Mouse (Mus musculus): ENCODE measurements around the gene Gm32802. TPM values are rescaled to one million over a fixed set of nuclear protein-coding genes. Genes with fewer than 3 reads are reported as not detected.
"Not testable (repeated sequence)": the region's sequence is repeated elsewhere in the genome, so short reads cannot be mapped to it uniquely, and the experiment has no call there.

The Gm32802 gene
- total RNA-seq (2021) = under 1 TPM; 0.54 to 0.59 TPM
- long read RNA-seq, experiment 1 = 0 reads
- long read RNA-seq, experiment 2 = 0 reads

GRCm38 (mm10) chr10:118258388-118258787 is at the start of gene Gm32802:
TSS of gene Gm32802 (plus strand) at chr10:118258688.
- DNase-seq; intact Hi-C loops (cut with DNase I); H3K27ac ChIP-seq; H3K4me3 ChIP-seq: not testable (repeated sequence)

- H3K4me3 ChIP-seq; intact Hi-C loops (cut with DNase I); H3K27ac ChIP-seq; DNase-seq: not testable (repeated sequence)
These were observed 42.6 kb upstream of the Gm32802 start for GRCm38 (mm10) chr10:118215719-118216393.

GRCm38 (mm10) chr10:118227629-118228028 is 30.9 kb upstream of the Gm32802 start:
- intact Hi-C loops (cut with DNase I); H3K27ac ChIP-seq; DNase-seq; H3K4me3 ChIP-seq: not testable (repeated sequence)

GRCm38 (mm10) chr10:118232607-118233006 is 25.9 kb upstream of the Gm32802 start:
- intact Hi-C loops (cut with DNase I); DNase-seq; H3K4me3 ChIP-seq; H3K27ac ChIP-seq: not testable (repeated sequence)

- DNase-seq; H3K27ac ChIP-seq; H3K4me3 ChIP-seq; intact Hi-C loops (cut with DNase I): not testable (repeated sequence)
These were observed 17.8 kb upstream of the Gm32802 start, which contains the start of gene Gm32717 for GRCm38 (mm10) chr10:118240680-118241079. TSS of gene Gm32717 (minus strand) at chr10:118240780.

GRCm38 (mm10) chr10:118249006-118249595 is 9.4 kb upstream of the Gm32802 start:
- DNase-seq; H3K27ac ChIP-seq; H3K4me3 ChIP-seq; intact Hi-C loops (cut with DNase I): not testable (repeated sequence)

- peak; percentile 13 for DNase-seq
- H3K27ac ChIP-seq = no peak overlapping the region
- H3K4me3 ChIP-seq = no peak overlapping the region
- no peak for TF ChIP-seq CTCF (IDR thresholded peaks at IDR 0.05)
- intact Hi-C loops (cut with DNase I) = no loop called here
These were observed 7.6 kb upstream of the Gm32802 start for GRCm38 (mm10) chr10:118250852-118251295.

GRCm38 (mm10) chr10:118268812-118269211 is 10.3 kb downstream of the Gm32802 start:
- intact Hi-C loops (cut with DNase I); H3K27ac ChIP-seq; H3K4me3 ChIP-seq; DNase-seq: not testable (repeated sequence)

- DNase-seq; H3K27ac ChIP-seq; H3K4me3 ChIP-seq; intact Hi-C loops (cut with DNase I): not testable (repeated sequence)
These were observed 12.9 kb downstream of the Gm32802 start for GRCm38 (mm10) chr10:118271416-118271815.

GRCm38 (mm10) chr10:118278069-118278468 is 19.6 kb downstream of the Gm32802 start:
- H3K27ac ChIP-seq; DNase-seq; H3K4me3 ChIP-seq; intact Hi-C loops (cut with DNase I): not testable (repeated sequence)

GRCm38 (mm10) chr10:118282565-118282964 is 24.1 kb downstream of the Gm32802 start:
- H3K27ac ChIP-seq; intact Hi-C loops (cut with DNase I); DNase-seq; H3K4me3 ChIP-seq: not testable (repeated sequence)

- DNase-seq; H3K4me3 ChIP-seq; H3K27ac ChIP-seq; intact Hi-C loops (cut with DNase I): not testable (repeated sequence)
These were observed 24.5 kb downstream of the Gm32802 start for GRCm38 (mm10) chr10:118283016-118283415.

GRCm38 (mm10) chr10:118294938-118295337 is 36.5 kb downstream of the Gm32802 start, which contains the start of gene Iltifb:
TSS of gene Iltifb (minus strand) at chr10:118295038.
- DNase-seq = no peak
- intact Hi-C loops (cut with DNase I) = no loop called here
- no peak for TF ChIP-seq CTCF (IDR thresholded peaks at IDR 0.05)
- no peak within 1 kb of the TSS for H3K4me3 ChIP-seq
- H3K27ac ChIP-seq = no peak within 1 kb of the TSS

GRCm38 (mm10) chr10:118302133-118302532 is 43.6 kb downstream of the Gm32802 start:
- H3K4me3 ChIP-seq; intact Hi-C loops (cut with DNase I); H3K27ac ChIP-seq; DNase-seq: not testable (repeated sequence)

Other genes starting within 250 kb of the Gm32802 start
- 1 to 10 TPM; 1.7 to 2.6 TPM for gene Mdm1, start 116.9 kb upstream of the Gm32802 start, total RNA-seq (2021)
- not detected for gene Il22, start 53.7 kb upstream of the Gm32802 start, total RNA-seq (2021)
- gene Gm32717, start 17.9 kb upstream of the Gm32802 start, total RNA-seq (2021) = under 1 TPM; 0.54 to 0.59 TPM
- gene Iltifb, start 36.4 kb downstream of the Gm32802 start, total RNA-seq (2021) = not detected
- gene Gm9040, start 68.3 kb downstream of the Gm32802 start, total RNA-seq (2021) = not detected
- not detected for gene Gm9044, start 73.7 kb downstream of the Gm32802 start, total RNA-seq (2021)
- gene Gm9045, start 79.1 kb downstream of the Gm32802 start, total RNA-seq (2021) = not detected
- gene Gm9046, start 84.6 kb downstream of the Gm32802 start, total RNA-seq (2021) = not detected
- not detected for gene Gm9048, start 90.0 kb downstream of the Gm32802 start, total RNA-seq (2021)
- gene Gm9049, start 95.4 kb downstream of the Gm32802 start, total RNA-seq (2021) = not detected
- gene Ifng, start 182.4 kb downstream of the Gm32802 start, total RNA-seq (2021) = not detected